Mouse (Mus musculus) bone marrow, adult 2 months (tissue): ENCODE data around the gene Galnt12.

Experiments used
- CTCF ChIP-seq: fragments of 200-500 bp; IDR thresholded peaks from 2 replicates; pipeline ENCODE4 v1.5.1; 2011; ENCODE audit warnings: low read length, control low read depth; ENCODE audit not compliant: control insufficient read depth, insufficient read depth
- POLR2A ChIP-seq: fragments of 200-500 bp; IDR thresholded peaks from 2 replicates; pipeline ENCODE4 v1.6.1; 2011; ENCODE audit warnings: low read depth, mild to moderate bottlenecking, control low read depth, low read length, borderline replicate concordance; ENCODE audit not compliant: control insufficient read depth

- TF ChIP-seq CTCF (no peak), POLR2A (no peak)
These were observed 45.8 kb downstream of the Galnt12 start for GRCm38 (mm10) chr4:47137479-47137878.
